Mouse (Mus musculus): Measurements from ENCODE around the gene Gpcpd1.

The Gpcpd1 gene

GRCm38 (mm10) chr2:132586006-132586405 is 1.5 kb downstream of the Gpcpd1 start:
- DNase-seq (ENCODE audit: low spot score) = no peak

GRCm38 (mm10) chr2:132584191-132584590 is 3.3 kb downstream of the Gpcpd1 start:
- DNase-seq (ENCODE audit: low spot score) = no peak

GRCm38 (mm10) chr2:132583126-132583525 is 4.4 kb downstream of the Gpcpd1 start:
- no peak for DNase-seq (ENCODE audit: low spot score)

- peak; percentile 51 for DNase-seq (ENCODE audit: low spot score)
These were observed 5.3 kb downstream of the Gpcpd1 start for GRCm38 (mm10) chr2:132582227-132582626.

- no peak for DNase-seq (ENCODE audit: low spot score)
These were observed 7.8 kb downstream of the Gpcpd1 start for GRCm38 (mm10) chr2:132579689-132580088.

GRCm38 (mm10) chr2:132578711-132579110 is 8.8 kb downstream of the Gpcpd1 start:
- DNase-seq (ENCODE audit: low spot score) = no peak

GRCm38 (mm10) chr2:132578059-132578458 is 9.5 kb downstream of the Gpcpd1 start:
- DNase-seq (ENCODE audit: low spot score) = peak; percentile 96

- peak; percentile 47 for DNase-seq (ENCODE audit: low spot score)
These were observed 10.0 kb downstream of the Gpcpd1 start for GRCm38 (mm10) chr2:132577431-132577981.

- no peak for DNase-seq (ENCODE audit: low spot score)
These were observed 10.9 kb downstream of the Gpcpd1 start for GRCm38 (mm10) chr2:132576522-132577135.

- no peak for DNase-seq (ENCODE audit: low spot score)
These were observed 11.6 kb downstream of the Gpcpd1 start for GRCm38 (mm10) chr2:132575759-132576439.

- no peak for DNase-seq (ENCODE audit: low spot score)
These were observed 12.3 kb downstream of the Gpcpd1 start for GRCm38 (mm10) chr2:132575256-132575655.

GRCm38 (mm10) chr2:132573280-132573679 is 14.2 kb downstream of the Gpcpd1 start:
- no peak for DNase-seq (ENCODE audit: low spot score)

- no peak for DNase-seq (ENCODE audit: low spot score)
These were observed 14.9 kb downstream of the Gpcpd1 start for GRCm38 (mm10) chr2:132572651-132573050.

GRCm38 (mm10) chr2:132571301-132571700 is 16.2 kb downstream of the Gpcpd1 start:
- DNase-seq (ENCODE audit: low spot score) = no peak

GRCm38 (mm10) chr2:132570869-132571268 is 16.7 kb downstream of the Gpcpd1 start:
- DNase-seq (ENCODE audit: low spot score) = no peak

- DNase-seq (ENCODE audit: low spot score) = no peak
These were observed 17.8 kb downstream of the Gpcpd1 start for GRCm38 (mm10) chr2:132569686-132570085.

GRCm38 (mm10) chr2:132567414-132567813 is 20.1 kb downstream of the Gpcpd1 start:
- no peak for DNase-seq (ENCODE audit: low spot score)

- DNase-seq (ENCODE audit: low spot score) = no peak
These were observed 25.7 kb downstream of the Gpcpd1 start for GRCm38 (mm10) chr2:132561860-132562259.

- DNase-seq (ENCODE audit: low spot score) = no peak
These were observed 59.7 kb downstream of the Gpcpd1 start for GRCm38 (mm10) chr2:132527864-132528263.

- DNase-seq (ENCODE audit: low spot score) = no peak
These were observed 60.5 kb downstream of the Gpcpd1 start for GRCm38 (mm10) chr2:132526894-132527532.

GRCm38 (mm10) chr2:132526110-132526509 is 61.4 kb downstream of the Gpcpd1 start:
- no peak for DNase-seq (ENCODE audit: low spot score)

GRCm38 (mm10) chr2:132518021-132518901 is 69.3 kb downstream of the Gpcpd1 start:
- DNase-seq (ENCODE audit: low spot score) = no peak
